Mouse (Mus musculus): Measurements from ENCODE around the gene Tceal5.

DNA sequence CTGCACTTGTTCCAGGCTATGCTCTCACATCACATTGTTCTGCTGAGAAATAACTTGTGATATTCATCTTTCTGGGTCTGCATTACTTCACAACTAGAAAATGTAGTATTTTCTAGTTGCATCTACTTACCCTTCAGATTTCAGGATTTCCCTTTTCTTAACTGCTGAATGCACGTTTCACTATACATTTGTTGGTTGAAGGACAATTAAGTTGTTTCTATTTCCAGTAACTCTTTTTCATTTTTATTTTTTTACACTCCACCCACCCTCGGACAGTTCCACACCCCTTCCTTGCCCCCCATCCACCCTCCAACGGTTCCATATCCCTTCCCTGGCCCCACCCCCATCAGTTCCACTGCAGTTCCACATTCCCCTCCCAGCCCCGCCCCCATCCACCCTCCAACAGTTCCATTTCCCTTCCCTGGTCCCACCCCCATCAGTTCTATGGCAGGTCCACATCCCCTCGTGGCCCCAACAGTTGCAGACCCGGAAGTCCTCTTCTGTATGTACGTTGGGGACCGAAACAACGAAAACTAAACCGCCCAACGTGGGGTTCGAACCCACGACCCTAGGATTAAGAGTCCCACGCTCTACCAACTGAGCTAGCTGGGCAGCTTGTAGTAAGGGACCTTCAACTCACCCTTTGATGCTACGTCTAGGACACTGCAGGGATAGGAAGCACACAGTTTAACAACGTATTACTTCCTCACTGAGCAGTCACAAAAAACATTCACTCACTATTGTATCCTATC, 8.3 kb downstream of the Tceal5 start:
- TF ChIP-seq EP300 (IDR thresholded peaks at IDR 0.05; ENCODE audit: insufficient read depth, low read depth, low read length) (no peak), CTCF (IDR thresholded peaks at IDR 0.05; ENCODE audit: low read depth, low read length) (no peak)

Measured in ES-Bruce4 (cell line).